Mouse (Mus musculus) yolk sac, embryonic 10.5 days (tissue): ENCODE results near the gene Nubp1.

Experiments used
- DNase-seq: peaks from one replicate; pipeline ENCODE4 v3.0.0-alpha.2; 2017; ENCODE audit warnings: low spot score

The Nubp1 gene

GRCm38 (mm10) chr16:10411764-10412746 lies at the start of gene Nubp1:
TSS of gene Nubp1 (plus strand) at chr16:10411948.
- peak; percentile 98 for DNase-seq

GRCm38 (mm10) chr16:10363061-10363460 lies 48.7 kb upstream of the Nubp1 start:
- DNase-seq, result no peak

- peak; percentile 41 for DNase-seq
Observed at GRCm38 (mm10) chr16:10365796-10366195, 46.0 kb upstream of the Nubp1 start.

DNA sequence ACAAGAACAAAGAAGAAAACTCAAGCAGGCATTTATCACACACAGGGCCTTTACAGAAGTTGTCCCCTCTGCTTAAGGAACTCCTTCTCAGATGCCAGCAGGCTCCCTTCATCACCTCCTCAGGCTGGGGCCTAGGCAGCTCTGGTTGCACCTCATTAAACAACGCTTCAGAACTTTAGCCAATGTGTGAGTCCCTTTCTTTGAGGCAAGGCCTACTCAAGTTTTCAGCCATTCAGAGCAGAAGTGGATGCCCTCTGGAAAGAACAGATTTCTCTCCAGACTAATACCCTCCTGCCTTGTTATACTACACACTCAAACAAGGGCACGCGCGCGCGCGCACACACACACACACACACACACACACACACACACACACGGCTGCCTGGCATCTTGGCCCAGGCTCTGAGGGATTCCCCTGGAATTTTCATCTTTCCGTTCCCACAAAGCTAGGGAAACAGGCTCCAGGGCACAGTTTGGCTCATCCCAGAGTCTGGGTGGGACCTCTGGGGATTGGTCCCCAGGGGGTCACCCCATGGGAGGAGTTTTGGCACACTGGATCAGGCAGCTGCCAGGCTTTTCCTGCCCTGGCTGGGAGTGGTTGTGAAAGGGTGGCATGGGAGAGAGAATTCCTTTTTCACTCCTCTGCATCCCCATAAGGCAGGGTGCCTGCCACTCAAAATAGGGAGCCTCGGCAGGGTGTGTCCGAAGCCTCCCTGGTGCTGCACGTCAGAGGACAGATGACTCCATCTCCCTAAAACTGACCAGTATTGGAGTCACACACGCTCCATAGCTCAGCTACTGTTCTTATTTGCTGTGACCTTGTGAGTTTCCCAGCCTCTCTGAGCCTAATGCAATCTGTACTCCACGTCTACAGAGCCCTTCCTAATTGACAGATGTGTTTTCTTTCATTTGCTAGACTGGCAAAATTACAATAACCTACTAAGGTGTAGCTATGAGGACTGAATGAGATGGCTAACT lies 45.2 kb upstream of the Nubp1 start:
- DNase-seq, result no peak

DNA sequence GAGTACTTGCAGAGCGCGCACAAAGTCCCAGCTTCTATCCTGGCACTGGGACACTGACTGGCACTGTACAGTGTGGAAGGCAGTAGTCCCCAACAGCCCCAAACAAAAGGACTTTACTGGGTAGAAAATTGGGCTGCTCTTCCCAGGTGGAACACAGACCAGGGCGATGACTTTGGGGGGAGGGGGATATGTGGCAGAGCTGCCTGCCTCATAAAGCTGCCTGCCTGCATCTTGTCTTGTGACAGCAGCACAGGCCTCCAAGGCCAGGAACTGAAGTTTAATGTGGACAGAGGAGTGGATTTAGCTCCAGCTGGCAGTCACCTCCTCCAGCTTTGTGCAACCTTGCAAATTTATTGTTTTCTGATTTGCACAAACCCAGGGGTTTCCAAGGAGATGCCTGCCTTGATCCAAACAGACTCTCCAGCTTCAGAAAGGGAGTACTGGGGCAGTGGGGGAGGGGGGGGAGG lies 42.2 kb upstream of the Nubp1 start:
- peak; percentile 25 for DNase-seq

- DNase-seq, result no peak
Observed at GRCm38 (mm10) chr16:10369996-10370395, 41.8 kb upstream of the Nubp1 start.

GRCm38 (mm10) chr16:10372372-10372771 lies 39.4 kb upstream of the Nubp1 start:
- no peak for DNase-seq

GRCm38 (mm10) chr16:10374254-10375011 lies 37.3 kb upstream of the Nubp1 start:
- peak; percentile 38 for DNase-seq

- DNase-seq, result no peak
Observed at GRCm38 (mm10) chr16:10377286-10377685, 34.5 kb upstream of the Nubp1 start.

DNA sequence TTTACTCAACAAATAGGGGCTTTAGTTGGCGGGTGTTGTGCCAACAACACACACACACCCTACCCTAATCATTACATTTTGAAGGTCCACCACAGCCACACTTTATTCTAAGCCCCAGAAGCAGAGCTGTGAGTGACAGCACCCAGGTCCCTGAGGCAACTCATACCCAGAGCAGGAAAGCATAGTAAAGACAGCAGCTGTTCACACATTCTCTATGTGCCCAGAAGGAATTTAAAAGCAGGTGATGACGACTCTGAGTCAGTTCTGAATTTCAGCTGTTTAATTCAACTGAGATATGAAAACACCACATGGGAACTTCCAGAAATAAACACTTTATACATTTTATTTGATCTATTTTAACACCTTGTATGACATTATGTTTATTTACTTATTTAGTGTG lies 32.2 kb upstream of the Nubp1 start:
- DNase-seq, result no peak

- peak; percentile 79 for DNase-seq
Observed at GRCm38 (mm10) chr16:10384060-10384497, 27.7 kb upstream of the Nubp1 start.

DNA sequence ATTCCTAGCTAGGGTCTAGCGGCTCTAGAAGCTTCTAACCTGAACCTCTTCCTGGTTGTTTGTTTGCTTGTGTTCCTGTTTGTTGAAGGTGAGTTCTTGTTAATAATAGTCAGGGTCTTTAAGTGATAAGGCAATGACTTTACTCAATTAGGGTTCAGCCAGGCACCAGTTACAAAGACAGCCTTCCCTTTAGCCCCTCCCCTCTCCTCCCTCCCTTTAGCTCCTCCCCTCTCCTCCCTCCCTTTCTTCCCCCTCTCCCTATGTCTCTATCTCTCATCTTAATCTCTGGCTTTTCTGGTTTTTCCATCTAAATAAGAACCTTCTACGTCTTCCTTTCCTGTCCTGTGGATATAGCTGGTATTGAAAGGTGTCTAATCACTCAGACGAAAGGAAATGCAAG lies 27.2 kb upstream of the Nubp1 start:
- no peak for DNase-seq

DNA sequence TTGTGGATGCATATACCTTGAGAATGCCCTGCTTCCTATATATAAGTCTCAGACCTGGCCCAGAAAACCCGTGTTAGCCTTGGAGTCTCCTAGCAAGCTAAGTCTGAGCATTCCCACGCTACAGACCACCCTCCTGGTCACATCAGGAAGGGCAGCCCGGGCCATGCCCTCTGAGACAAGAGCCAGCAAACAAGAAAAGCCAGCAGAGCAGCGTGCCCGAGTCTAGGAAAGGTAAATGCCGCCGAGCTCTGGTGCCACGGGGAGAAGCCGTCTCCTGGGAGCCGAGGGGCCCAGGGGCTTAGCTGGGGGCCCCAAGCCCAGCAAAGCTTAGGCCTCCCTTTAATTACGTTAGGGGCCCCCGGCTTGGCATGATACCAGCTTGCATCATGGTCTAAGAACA lies 26.5 kb upstream of the Nubp1 start:
- DNase-seq, result no peak

DNA sequence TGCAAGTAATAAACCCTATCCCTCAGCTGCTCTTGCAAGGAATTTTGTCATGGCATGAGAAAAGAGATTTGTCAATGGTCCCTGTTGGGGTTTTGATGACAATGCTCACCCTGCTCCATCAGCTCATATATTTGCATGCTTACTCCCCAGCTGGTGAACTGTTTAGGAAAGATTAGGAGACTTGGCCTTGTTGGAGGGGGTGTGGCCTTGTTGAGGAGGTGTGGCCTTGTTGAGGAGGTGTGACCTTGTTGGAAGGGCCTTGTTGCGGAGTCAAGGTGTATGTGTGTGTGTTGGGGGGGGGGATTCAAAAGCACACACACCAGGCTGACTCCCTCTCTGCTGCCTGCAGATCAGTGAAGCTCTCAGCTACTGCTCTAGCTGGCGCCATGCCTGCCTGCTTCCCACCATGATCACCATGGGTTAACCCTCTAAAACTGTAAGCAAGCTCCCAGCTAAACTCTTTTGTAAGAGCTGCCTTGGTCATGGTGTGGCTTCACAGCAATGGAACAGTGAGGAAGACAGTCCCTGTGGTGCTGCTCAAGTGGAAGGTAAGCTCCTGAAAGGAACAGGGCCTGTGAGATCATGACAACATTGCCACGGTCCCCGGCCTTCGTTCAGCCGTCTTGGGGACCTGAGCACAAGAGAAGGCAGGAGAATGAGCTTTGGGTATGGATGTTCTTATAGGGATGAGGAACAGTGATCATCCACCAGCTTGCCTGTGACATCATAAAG lies 22.9 kb upstream of the Nubp1 start:
- no peak for DNase-seq

DNA sequence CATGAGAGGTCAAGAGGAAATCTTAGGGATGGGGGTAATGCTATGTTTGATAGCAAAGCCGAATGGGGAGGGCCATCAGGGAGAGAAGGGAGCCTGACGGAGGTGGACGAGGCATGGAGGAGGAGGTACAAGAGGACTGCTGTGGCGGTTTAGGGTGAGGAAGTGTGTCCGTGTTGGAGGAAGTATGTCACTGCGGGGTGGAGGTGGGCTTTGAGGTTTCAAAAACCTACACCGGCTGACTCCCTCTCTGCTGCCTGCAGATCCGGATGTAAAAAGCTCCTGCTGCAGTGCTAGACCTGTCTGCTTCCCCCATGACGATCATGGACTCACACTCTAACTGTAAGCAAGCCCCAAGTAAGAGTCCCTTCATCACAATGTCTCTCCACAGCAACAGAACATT lies 19.2 kb upstream of the Nubp1 start:
- DNase-seq, result no peak

- DNase-seq, result peak; percentile 41
Observed at GRCm38 (mm10) chr16:10394699-10395540, 16.8 kb upstream of the Nubp1 start, which contains the start of gene Tekt5. TSS of gene Tekt5 (minus strand) at chr16:10395490.

- no peak for DNase-seq
Observed at GRCm38 (mm10) chr16:10398755-10399154, 13.0 kb upstream of the Nubp1 start.

DNA sequence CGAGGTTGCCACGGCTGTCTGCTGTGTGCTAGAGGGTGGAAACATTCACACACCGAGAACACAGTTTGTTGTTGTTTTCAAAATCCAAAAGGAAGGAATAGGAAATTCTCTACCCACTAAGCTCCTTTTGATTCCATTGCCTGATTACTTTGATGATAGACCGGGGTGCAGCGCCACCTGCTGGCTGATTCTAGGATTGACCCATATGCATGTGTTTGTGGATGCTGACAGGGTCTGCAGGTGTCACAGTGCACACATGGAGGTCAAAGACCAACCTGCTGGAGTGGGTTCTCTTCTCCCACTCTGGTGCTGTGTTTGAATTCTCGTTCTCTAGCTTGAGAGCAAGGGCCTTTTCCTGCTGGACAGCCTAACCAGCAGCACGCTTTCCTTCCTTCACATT lies 12.6 kb upstream of the Nubp1 start:
- DNase-seq, result peak; percentile 78

DNA sequence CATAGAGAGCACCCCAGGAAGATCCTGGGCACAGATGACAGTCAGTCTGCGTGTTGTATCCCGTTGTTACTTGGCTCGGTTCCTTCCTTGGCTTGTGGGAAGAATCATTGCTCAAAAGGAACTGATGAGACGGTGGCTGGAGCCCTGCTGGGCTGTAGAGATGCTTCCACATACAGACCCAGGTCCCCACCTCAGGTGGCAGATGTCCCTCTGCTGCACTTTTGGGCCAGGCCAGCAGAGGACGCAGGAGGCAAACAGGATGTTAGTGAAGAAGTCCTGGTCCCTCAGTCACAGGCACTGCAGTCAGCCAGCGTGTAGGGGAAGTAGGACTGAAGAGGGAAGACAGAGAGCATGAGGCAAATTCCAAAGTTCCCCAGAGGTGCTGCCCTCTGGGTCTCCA lies 4.2 kb downstream of the Nubp1 start:
- DNase-seq, result no peak

GRCm38 (mm10) chr16:10416866-10417265 lies 5.1 kb downstream of the Nubp1 start:
- no peak for DNase-seq
